Mouse (Mus musculus) cerebellum, postnatal 25 days (tissue): Measurements from ENCODE around the gene Lce3e.

ENCODE experiments used
- DNase-seq, 2 experiments: peaks; one replicate each; pipeline ENCODE4 v3.0.0; 2021; ENCODE audit warnings: mixed read lengths in 2 of 2

The Lce3e gene

GRCm38 (mm10) chr3:92966761-92967160, at the start of gene Lce3e:
Gene Lce3e (plus strand): TSS chr3:92967061.
- DNase-seq = no peak

DNA sequence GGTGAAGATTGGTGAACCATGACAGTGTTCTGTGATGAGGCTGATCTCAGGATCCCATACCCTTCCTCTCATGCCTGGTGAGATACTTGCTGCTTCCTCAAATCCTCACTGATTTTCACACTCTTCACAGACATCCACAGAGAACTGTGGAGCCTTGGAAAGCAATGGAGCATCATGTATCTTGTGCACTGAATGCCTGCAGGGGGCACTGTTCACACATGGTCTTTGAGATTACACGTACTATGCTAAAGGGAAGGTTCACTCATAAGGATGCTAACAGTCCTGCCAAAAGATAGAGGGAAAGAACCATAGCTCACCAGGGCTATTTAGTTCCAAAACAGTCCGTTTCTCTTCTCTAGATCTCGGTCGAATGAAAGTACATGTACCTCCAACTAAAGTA, 46.5 kb upstream of the Lce3e start:
- DNase-seq = peak in 1 of 2 experiments; percentile 8

GRCm38 (mm10) chr3:92926130-92926529, 40.7 kb upstream of the Lce3e start, which contains the start of gene Lce3a:
Gene Lce3a (minus strand): TSS chr3:92926230.
- DNase-seq = no peak

DNA sequence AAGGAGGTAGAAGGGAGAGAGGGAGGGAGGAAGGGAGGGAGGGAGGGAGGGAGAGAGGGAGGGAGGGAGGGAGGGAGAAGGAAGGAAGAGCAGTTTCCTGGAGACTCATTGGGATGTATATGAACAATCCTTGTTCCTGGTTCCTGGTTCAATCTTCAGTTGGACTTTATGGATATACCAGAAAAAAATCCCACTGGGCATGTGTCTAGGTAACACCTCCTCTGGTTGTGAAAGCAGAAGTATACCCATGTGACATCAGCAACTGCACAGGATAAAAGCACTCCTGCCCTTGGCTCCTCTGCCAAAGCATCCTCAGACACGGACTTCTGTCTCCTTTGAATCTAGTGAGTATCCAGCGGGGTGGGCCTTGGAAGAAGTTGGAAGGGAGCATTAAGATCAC, 34.2 kb upstream of the Lce3e start, which contains the start of gene Lce3b:
TSS of gene Lce3b (plus strand) at position 301 of the 400 bp plus-strand sequence.
- DNase-seq = no peak

- no peak for DNase-seq
These were observed 22.7 kb upstream of the Lce3e start, which contains the start of gene Lce3c for GRCm38 (mm10) chr3:92944186-92944585. Gene Lce3c (plus strand): TSS chr3:92944486.

DNA sequence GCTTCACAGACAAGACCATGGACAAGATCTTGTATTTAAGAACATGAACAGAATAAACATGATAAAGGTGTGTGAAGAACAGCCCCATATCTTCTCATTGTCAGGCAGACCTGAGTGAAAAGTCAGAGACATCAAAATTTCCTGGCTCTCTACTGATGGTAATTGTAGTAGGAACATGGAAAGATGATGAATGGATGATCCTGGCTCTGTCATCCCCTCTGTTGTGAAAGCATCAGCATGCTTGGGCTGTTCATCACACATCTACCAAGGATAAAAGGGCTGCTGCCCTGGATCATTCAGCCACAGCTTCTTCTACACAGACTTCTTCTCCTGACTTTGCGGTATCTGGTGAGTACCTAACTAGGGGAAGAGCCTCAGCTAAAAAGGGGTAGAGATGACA, 9.8 kb upstream of the Lce3e start, which contains the start of gene Lce3d:
TSS of gene Lce3d (plus strand) at position 301 of the 400 bp plus-strand sequence.
- no peak for DNase-seq

GRCm38 (mm10) chr3:92978484-92978883, 11.6 kb downstream of the Lce3e start:
- no peak for DNase-seq

DNA sequence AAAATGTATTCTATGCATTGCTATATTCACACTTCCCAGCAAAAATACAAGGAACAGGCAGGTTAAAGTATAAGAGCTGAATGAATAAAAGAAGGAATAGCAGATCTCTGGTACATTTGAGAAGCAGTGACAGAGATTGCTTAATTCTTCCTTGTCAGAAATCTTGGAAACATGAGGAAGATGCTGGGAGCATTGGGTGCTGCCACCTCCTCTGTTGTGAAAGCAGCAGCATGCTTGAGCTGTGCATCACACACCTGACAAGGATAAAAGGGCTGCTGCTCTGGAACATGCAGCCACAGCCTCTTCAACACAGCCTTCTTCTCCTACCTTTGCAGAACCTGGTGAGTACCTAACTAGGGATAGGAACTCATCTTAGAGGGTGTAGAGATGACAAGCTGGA, 25.1 kb downstream of the Lce3e start, which contains the start of gene Lce3f:
TSS of gene Lce3f (plus strand) at position 301 of the 400 bp plus-strand sequence.
- no peak for DNase-seq

DNA sequence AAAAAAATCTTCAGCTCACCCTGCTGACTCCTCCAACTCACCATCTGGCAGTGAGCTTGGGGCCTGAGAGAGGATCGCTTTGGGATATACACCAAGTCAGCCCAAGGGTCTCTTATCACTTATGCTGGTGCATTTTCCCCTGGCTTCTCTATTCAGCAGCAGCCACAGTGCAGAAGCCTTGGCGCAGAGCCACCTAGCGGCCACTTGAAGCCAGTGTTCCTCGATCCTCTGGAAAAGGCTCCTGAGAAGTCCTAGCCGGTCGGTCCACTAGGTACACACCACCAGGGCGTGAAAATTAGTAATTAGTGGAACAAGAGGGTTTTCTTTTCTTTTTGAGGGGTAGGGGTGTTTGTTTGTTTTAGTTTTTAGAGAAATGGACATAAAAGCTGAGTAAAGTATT, 31.8 kb downstream of the Lce3e start:
- DNase-seq = peak; percentile 65 to 85

DNA sequence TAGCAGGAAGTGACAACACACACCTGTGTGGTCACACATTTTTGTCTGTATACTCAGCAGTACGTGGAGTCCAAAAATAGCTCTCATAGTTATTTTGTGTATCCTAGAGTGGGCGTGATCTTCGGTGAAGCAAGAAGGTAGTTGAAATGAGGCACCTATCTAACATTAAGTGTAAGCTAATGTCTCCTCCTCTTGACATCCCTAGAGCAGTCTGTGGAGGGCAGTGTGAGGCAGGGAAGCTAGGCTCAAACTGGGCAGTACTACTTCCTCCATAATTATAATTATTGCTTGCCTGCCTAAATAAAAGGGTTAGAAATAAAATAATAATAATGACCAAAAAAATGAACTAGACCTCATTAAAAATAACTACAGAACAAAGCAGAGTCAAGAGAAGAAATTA, 33.8 kb downstream of the Lce3e start:
- no peak for DNase-seq

- no peak for DNase-seq
These were observed 36.0 kb downstream of the Lce3e start for GRCm38 (mm10) chr3:93002843-93003242.

- peak; percentile 10 to 15 for DNase-seq
These were observed 47.5 kb downstream of the Lce3e start for GRCm38 (mm10) chr3:93014378-93014801.

DNA sequence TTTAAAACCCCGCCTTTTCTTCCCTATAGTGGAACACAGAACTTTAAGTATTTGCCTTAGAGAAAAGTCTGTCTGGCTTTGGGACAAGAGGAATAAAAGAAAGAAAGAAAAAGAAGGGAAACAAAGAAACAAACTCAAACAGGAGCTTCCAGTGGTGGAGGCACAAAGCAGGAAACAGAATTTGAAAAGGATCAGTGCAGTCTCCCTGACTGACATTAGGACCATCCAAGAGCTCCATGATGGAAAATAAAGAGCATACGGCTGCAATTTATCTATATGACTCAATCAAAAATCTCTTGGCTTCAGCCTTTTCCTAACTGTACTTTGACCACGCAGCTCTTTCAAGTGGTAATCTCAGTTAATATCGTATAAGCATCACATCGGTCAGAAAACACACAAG, 48.0 kb downstream of the Lce3e start:
- DNase-seq = no peak

- DNase-seq = no peak
These were observed 48.7 kb downstream of the Lce3e start, which contains the start of gene Crct1 for GRCm38 (mm10) chr3:93015460-93016104. Gene Crct1 (minus strand): TSS chr3:93015687.
